Mouse (Mus musculus) hematopoietic stem cell, adult 5-6 weeks (primary cell): Measurements from ENCODE around the gene Gtpbp8. TPM values are rescaled to one million over a fixed set of nuclear protein-coding genes. Genes with fewer than 3 reads are reported as not detected.

Experiments used
- ATAC-seq, 2 experiments: fragments of 125-278 bp in 1 of 2; replicated peaks in 1 of 2; 2 replicates each; pipeline ENCODE4 v1.8.0; 2016 to 2017; ENCODE audit warnings: inconsistent platforms in 2 of 2, mild to moderate bottlenecking in 2 of 2, moderate number of reproducible peaks in 2 of 2, low read depth in 1 of 2, moderate TSS enrichment in 1 of 2; ENCODE audit not compliant: low FRiP score in 2 of 2, poor library complexity in 2 of 2, severe bottlenecking in 2 of 2, insufficient read depth in 1 of 2, low TSS enrichment in 1 of 2
- total RNA-seq: library from RNA; stranded (forward); fragments of 172-1452, 232-1000 nt; gene quantifications from 2 replicates; pipeline ENCODE4 v1.2.3, GENCODE M21; 2017

Gtpbp8 gene
- total RNA-seq = 15.5 and 15.8 TPM in 2 replicates

DNA sequence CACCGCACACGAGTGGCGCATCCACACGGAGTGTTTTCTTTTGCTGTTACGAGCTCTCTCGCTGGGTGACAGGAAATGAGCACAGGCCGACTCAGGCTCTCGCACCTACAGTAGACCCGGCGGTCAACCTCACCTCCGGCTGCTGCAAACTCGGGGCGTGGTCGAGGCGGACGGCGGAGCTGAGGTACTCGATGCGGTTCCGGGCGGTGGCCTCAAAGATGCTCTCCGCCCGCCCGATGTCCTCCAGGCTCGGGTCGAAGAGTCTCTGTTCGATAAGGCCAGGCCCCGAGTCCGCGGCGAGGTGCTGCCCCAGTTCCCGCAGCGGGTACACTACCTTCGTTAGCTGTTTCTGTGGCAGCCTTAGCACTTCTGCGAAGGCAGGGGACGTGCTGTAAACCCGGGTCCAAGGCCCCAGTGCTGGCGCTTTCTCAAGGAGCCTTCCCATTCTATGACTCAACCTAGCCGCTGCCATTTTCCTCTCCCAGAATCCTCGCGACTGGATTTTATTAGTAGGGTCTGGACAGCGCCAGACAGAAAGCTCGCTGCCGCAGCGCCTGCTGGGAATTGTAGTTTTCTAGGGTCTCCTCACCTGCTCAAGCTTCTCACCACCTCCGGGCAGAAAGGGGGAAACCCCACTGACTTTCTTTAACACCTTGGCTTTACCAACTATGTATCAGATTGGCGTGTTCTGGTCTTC lies at the start of gene Gtpbp8:
Gtpbp8 (minus strand) TSS at position 498 of the 697 bp plus-strand sequence.
- ATAC-seq = peak; percentile 84 to 95

DNA sequence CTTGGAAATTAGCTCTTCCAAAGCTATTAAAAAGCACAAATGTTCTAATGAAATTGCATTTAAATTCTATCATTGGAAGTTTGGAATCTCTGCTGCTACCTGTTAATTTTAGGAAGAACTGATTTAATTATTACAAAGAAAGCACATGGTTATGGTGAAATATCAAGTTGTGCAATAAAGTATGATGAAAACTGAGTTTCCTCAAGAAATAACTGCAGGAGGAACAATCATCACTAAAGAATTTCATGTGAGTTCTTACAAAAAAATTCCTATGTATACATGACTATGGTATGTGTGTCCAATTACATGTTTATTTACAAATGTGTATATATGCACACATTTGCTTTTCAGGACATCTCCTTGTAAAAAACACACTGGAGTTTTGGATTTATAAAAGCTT lies 48.3 kb upstream of the Gtpbp8 start:
- no peak for ATAC-seq

DNA sequence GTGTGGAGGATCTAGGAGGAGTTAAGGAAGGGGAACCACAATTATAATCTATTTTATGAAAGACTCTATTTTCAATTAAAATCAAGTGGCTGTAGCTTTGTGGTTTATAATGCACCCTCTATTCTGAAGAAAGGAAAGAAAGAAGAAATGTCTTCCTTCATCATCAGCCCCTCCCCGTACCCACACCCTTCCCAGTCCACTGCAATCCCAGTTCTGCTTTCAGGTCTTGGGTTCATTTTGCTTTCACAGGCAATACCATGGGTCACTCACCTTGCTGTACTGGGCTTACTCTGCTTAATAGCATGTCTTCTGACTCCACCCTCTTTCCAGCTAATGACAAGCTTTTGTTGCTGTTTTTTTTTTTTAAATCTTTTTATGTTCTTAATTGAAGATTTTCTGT lies 40.8 kb upstream of the Gtpbp8 start:
- ATAC-seq = no peak

DNA sequence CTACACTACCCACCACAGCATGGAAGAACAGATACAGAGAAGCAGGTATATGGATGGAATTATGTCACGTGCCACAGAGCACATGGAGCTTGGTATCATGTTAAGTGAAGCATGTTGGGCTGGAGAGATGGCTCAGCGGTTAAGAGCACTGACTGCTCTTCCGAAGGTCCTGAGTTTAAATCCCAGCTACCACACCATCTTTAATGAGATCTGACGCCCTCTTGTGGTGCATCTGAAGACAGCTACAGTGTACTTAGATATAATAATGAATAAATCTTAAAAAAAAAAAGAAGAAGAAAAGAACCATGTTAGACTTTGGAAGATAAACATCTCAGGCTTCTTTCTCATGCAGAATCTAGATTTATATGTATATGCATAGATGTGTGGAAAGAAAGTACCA lies 34.6 kb upstream of the Gtpbp8 start:
- no peak for ATAC-seq

- no peak for ATAC-seq
Observed at GRCm38 (mm10) chr16:44779494-44779893, 33.3 kb upstream of the Gtpbp8 start.

DNA sequence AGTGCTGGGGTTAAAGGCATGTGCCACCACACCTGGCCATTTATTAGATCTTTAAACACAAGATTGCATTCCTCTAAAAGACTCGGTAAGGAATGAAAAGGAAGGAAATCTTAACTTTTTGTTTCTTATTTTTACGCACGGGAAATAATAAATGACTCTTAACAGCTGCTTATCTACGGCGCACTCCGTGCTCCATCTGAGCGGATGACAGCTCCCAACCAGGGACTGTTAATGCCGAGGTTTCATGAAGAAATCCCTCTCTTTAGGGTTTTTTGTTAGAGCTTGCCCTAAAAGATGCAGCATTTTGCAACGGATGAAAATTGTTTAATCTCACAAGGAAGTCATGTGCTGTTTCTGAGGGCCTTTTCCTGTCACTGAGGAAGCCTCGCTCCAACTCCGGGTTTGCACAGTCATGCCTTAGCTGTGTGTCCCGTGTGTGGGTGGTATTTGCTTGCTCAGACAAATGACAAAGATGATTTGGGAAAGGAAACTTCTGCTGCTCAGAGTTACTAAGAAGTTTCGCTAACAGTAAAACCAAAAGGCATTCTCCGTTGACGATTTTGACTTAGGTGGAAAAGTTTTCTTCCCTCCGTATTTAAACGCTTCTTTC lies 32.5 kb upstream of the Gtpbp8 start:
- peak; percentile 94 to 97 for ATAC-seq

GRCm38 (mm10) chr16:44774201-44774600 lies 28.0 kb upstream of the Gtpbp8 start:
- no peak for ATAC-seq

DNA sequence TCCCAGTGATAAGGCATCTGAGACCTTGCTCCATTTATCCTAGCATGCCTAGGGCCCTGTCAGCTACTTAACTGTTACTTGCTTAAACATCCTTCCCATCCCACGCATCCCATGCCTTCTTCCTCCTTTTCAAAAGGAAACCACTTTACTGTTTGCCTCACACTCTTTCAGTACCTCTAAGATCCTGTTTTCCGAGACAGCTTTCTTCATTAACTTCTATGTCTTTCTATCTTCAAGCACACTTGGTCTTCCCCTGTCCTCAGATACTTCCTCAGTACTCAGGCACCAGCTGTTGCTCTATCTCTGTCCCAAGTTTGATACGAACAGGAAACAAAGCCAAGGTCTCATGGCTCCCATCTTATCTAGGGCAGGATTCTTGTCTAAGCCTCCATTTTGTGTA lies 27.5 kb upstream of the Gtpbp8 start:
- ATAC-seq = peak in 1 of 2 experiments; percentile 23; a peak in 1 of 4 replicates

DNA sequence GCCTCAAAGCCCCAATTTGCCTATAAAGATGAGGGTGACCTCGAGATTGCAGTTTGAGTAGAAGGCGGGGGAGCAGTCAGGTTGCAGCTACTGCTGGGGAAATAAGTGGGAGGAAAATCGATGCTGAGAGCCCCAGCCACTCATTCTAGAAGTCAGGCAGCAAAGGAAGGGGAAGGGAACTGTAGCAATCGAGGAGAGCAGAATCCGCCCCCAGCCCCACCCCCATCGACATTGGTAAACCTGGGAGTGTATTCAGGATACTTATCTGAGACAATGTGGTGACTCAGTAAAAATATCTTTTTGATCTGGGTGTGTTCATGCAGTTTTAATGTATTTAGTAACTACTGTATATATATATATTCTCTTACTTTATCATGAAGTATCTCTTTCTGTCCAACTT lies 26.4 kb upstream of the Gtpbp8 start:
- no peak for ATAC-seq

DNA sequence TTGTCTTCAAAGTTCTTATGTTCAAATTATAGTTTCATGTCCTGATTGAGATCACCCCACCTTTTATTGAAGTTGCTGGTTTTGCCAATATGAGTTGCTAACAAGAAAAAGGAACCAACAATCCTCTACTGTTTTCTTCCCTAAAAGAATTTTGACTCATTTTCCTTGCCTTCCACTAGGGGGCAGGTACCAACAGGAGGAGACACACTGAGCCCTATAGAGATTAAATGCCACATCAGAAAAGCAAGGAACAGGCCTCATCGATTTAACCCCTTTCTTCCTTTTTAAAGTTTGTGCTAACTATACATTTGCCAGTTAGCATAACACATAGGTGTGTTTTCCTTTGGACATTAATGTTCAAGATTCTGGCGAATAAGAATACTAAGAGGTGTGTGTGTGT lies 21.8 kb upstream of the Gtpbp8 start:
- peak; percentile 60; a peak in 3 of 4 replicates for ATAC-seq

DNA sequence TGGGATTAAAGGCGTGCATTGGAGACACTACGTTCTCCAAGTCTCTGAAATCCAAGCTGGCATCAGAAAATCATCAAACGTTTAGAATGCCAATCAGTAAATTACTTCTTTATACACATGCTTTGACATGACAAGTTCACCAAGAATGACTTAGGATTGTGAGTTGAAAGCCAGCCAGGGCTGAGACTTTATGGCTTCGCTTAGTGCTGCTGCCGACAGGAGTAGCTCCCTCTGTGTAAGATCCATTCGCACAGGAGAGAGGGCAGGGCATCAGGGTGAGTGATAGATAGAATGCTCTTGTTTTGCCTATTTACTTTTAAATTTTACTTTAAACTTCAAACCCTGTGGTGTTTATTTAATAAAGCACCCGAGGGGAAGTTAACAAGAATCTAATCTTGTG lies 21.3 kb upstream of the Gtpbp8 start:
- ATAC-seq = no peak

GRCm38 (mm10) chr16:44766320-44766892 lies 20.2 kb upstream of the Gtpbp8 start:
- no peak for ATAC-seq

DNA sequence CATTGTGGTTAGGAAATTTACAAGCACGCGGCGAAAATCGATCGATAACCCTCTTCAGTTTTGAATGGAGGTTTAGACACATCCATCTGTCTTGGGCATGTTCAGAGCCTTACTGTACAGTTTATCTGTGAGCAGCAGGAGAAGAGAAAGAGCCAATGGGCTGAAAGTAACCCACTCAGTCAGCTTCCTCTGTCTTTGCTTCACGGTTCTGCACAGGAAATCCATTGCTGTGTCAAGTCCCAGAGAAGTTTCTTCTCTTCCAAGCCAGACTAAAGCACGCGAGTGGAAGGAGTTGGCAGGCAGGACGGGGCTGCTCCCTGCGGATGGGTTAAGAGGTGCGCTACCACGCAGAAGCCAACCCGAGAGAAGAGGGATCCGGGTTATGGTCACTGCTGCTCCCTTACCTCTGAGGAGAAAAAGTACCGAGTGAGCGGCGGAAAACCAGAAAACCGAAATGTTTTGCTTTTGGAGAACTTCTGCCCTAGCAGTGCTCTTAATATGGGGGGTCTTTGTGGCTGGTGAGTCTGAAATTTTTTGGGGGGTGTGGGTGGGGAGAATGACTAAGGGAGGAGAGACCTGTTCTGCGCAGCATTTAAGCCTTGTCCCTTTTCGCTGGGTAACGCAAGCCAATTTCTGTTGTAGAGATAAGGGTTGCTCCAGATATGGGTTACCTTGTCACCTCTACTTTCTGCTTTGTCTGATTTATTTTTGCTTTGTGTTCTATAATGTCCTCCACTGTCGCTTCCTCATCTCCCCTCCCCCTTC lies 19.6 kb upstream of the Gtpbp8 start, which contains the start of gene Cd200r1:
Cd200r1 (plus strand) TSS at position 182 of the 765 bp plus-strand sequence.
- peak; percentile 59 to 60 for ATAC-seq

DNA sequence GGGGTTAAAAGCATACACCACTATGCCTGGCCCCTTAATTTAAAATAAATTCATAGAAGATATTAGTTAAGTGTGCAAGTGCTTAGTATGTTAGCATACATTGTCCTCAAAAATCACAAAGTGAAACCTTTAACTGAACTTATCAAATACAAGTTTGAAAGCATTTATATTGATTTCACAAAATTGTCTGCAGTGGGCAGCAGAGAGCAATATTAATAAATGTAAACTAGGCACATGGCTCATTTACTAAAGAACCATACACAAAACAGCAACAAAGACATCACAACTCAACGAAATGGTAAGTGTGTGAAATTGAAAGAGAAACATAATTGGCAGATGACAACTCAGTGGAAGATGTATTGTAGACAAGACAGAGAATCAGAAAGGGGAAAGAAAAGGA lies 15.6 kb upstream of the Gtpbp8 start:
- ATAC-seq = no peak

DNA sequence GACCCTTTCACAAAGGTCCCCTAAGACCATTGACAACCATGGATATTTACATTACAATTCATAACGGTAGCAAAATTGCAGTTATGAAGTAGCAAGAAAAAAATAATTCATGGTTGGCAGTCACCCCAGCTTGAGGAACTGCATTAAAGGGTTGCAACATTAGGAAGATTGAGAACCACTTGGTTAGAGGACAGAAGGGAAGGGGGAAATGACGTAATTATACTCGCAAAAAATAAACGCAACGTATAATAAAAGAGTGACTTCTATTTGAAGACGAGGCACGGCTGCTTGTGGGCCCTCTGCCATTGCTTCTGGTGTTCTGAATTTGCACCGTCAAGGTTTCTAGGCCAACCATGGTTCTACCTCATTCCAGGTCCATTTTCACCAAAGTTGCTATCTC lies 11.5 kb upstream of the Gtpbp8 start:
- peak in 1 of 2 experiments; percentile 32; a peak in 1 of 4 replicates for ATAC-seq

DNA sequence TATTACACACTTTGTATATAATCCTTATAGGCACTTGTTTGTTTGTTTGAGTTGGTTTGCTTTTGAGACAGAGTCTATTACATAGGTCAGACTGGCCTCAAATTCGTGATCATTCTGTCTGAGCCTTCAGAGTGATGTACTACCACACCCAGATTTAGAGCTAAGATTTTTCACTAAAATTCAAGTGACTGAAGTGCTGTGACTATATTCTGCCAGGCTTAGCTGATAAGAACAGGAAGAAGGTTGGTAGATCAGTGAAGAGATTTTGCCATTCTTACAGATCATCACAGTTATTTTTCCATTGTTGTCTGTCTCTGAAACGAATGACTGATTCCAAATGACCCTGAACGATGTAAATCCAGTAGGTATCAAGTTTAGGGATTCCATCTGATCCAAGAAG lies 1.8 kb upstream of the Gtpbp8 start:
- no peak for ATAC-seq

- peak in 1 of 2 experiments; percentile 11; a peak in 1 of 4 replicates for ATAC-seq
Observed at GRCm38 (mm10) chr16:44745471-44745865, 695 bp downstream of the Gtpbp8 start.

DNA sequence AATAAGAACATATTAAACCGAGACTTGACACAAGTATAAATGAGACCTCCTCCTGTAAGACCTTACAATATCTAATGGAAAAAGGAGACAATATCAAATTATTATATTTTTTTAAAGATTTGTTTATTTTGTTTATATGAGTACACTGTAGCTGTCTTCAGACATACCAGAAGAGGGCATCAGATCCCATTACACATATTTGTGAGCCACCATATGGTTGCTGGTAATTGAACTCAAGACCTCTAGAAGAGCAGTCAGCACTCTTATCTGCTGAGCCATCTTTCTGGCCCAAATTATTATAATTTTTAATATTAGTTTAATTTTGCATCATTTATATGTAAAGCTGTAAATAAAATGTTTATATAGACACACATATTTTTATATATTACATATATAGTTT lies 3.4 kb downstream of the Gtpbp8 start:
- no peak for ATAC-seq
